Mouse (Mus musculus) spleen, adult 2 months (tissue): ENCODE measurements around the gene Cdca7. TPM values are rescaled to one million over a fixed set of nuclear protein-coding genes. Genes with fewer than 3 reads are reported as not detected.

ENCODE experiments used
- DNase-seq, 2 experiments: peaks; one replicate each; pipeline versions ENCODE4 v3.0.0 to v3.0.0-alpha.2; 2012 to 2021; ENCODE audit warnings: low spot score in 2 of 2, low read depth in 1 of 2
- H3K27ac ChIP-seq: fragments of 200-500 bp; 2 replicates; pipeline ENCODE4 v1.5.1; 2012; ENCODE audit warnings: low read length, inconsistent platforms; ENCODE audit not compliant: insufficient read depth
- H3K27me3 ChIP-seq: fragments of 200-500 bp; 2 replicates; pipeline ENCODE4 v1.6.1; 2012; ENCODE audit warnings: mild to moderate bottlenecking, moderate library complexity, low read length, inconsistent platforms; ENCODE audit not compliant: control insufficient read depth, insufficient read depth
- H3K36me3 ChIP-seq: fragments of 200-500 bp; 2 replicates; pipeline ENCODE4 v1.6.1; 2012; ENCODE audit warnings: mild to moderate bottlenecking, low read length, inconsistent platforms; ENCODE audit not compliant: control insufficient read depth, insufficient read depth
- H3K4me1 ChIP-seq: fragments of 200-500 bp; 2 replicates; pipeline ENCODE4 v1.6.1; 2011; ENCODE audit warnings: inconsistent platforms; ENCODE audit not compliant: control insufficient read depth, insufficient read depth, insufficient read length
- H3K4me3 ChIP-seq: fragments of 200-500 bp; 2 replicates; pipeline ENCODE4 v1.5.1; 2011; ENCODE audit warnings: mild to moderate bottlenecking, inconsistent platforms; ENCODE audit not compliant: insufficient read depth, insufficient read length; ENCODE audit errors: extremely low read depth
- CTCF ChIP-seq: fragments of 200-500 bp; IDR thresholded peaks from 2 replicates; pipeline ENCODE4 v1.5.1; 2011; ENCODE audit warnings: mild to moderate bottlenecking, inconsistent platforms; ENCODE audit not compliant: insufficient read depth, insufficient read length, insufficient replicate concordance; ENCODE audit errors: extremely low read depth
- POLR2A ChIP-seq: fragments of 200-500 bp; IDR thresholded peaks from 2 replicates; pipeline ENCODE4 v1.6.1; 2011; ENCODE audit warnings: low read depth, low read length, inconsistent platforms
- WGBS: fragments of 180-500 bp; shearing (Covaris S2); methylation state at CpG from one replicate; pipeline ENCODE4 v1.1.7; 2018; 5-methylcytosine and 5-hydroxymethylcytosine counted together
- polyA plus RNA-seq: library from polyadenylated mRNA; depleted of rRNA; stranded (reverse); fragments of >200 nt; gene quantifications from 2 replicates; pipeline ENCODE4 v1.2.3, GENCODE M21; 2012

Gene Cdca7
- polyA plus RNA-seq, 1 experiment, result 13.7 TPM

GRCm38 (mm10) chr2:72507855-72508635 is 32.1 kb downstream of the Cdca7 start:
- Histone ChIP-seq H3K27ac (no peak overlapping the region), H3K27me3 (no peaks in the 10 kb centered on the region), H3K4me1 (no peaks in the 10 kb centered on the region), H3K36me3 (no peaks in the 10 kb centered on the region), H3K4me3 (no peak overlapping the region)
- no peak for DNase-seq
- WGBS, result 71% methylated on average over 18 of the region's 18 CpGs
- no peak for TF ChIP-seq POLR2A
- no peak for TF ChIP-seq CTCF

GRCm38 (mm10) chr2:72508891-72509290 is 32.9 kb downstream of the Cdca7 start:
- DNase-seq, result no peak
- H3K36me3 ChIP-seq, result no peaks in the 10 kb centered on the region
- TF ChIP-seq POLR2A (no peak), CTCF (no peak)
- no peak overlapping the region for H3K4me3 ChIP-seq
- H3K27ac ChIP-seq, result no peak overlapping the region
- no peaks in the 10 kb centered on the region for H3K27me3 ChIP-seq
- H3K4me1 ChIP-seq, result no peaks in the 10 kb centered on the region
- 83% methylated on average over 8 of the region's 8 CpGs for WGBS

DNA sequence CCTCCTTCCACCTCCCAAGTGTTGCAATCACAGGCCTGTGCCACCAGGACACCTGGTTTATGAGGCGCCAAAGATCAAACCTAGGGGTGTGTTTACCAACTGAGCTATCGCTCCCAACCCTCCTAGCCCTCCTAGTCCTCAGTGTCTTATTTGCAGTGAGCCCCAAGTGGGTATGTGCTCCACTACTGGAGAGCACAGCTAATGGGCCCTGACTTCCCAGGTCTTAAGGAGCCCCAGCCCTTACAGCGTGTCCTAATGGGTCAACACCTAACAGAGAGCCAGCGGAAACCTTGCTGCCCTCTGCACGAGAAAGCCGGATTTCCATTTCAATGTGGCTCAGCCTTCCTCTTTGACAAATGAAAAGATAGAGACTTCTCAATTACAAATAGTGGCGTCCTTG is 39.6 kb downstream of the Cdca7 start:
- H3K36me3 ChIP-seq, result no peaks in the 10 kb centered on the region
- DNase-seq, result no peak
- TF ChIP-seq POLR2A, result no peak
- no peak for TF ChIP-seq CTCF

DNA sequence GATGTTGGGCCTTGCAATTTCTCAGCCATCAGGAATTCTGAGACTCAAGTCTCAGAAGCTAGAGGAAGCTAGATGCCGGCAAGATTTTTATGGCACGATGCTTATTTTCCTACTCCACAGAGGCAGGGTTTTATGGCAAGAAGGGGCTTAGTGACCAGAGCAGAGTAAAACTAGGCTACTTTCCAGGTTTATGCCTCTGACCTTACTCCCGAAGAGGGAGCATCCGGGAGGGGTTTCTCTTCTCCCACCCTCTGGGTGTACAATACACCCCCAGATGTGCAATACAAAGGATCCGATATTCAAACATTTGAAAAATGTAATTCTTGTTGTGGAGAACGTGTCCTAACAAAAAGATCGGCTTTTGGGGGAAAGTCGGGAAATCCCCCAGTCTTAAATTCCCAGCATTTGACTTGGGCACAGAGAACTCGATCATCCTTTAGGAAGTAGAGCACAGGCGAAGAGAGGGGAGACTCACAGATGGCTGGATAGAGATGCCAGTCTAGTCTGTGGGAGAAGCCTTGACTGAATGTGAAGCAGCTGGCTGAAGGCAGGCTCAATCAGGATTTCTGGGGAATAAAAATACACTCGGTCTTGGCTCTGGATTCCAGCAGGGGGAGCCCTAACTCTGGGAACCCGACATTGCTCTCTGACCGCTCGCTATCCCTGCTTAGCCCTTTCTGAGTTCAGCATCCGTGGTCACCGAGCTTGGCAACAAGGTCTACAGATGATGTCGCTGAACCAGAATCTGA is 40.2 kb downstream of the Cdca7 start:
- no peak overlapping the region for H3K27ac ChIP-seq
- H3K36me3 ChIP-seq, result no peaks in the 10 kb centered on the region
- H3K4me1 ChIP-seq, result no peaks in the 10 kb centered on the region
- no peak for TF ChIP-seq POLR2A
- TF ChIP-seq CTCF, result peak; percentile 33; the same call in 1 of the 2 replicates
- WGBS, result 28% methylated on average over 17 of the region's 17 CpGs
- no peak overlapping the region for H3K4me3 ChIP-seq
- peaks cover 2% of the 10 kb centered on the region; the same call in 1 of the 2 replicates for H3K27me3 ChIP-seq
- DNase-seq, result peak in 1 of 2 experiments; percentile 22

More for the DNA sequence above, 39.6 kb downstream of the Cdca7 start:
- WGBS, result 54% methylated on average over 7 of the region's 7 CpGs
- Histone ChIP-seq H3K4me3 (no peak overlapping the region), H3K27ac (no peak overlapping the region), H3K4me1 (no peaks in the 10 kb centered on the region), H3K27me3 (peaks cover 2% of the 10 kb centered on the region; the same call in 1 of the 2 replicates)

DNA sequence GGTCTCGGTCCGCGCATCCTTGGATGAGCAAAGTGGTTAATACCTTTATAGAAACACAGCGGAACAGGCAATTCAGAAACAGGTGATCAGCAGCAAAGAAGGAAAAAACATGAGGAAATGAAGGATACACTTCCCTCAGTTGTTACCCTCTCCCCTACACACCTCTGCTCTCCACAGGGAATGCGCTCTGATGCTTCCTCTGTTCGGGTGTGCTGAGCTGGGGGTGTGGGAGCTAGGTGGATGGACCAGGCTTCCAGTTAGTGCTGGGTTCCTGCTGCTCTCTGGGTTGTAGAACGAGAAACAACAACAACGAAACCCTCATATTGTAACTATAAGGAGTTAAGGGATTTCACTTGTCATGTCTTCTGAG is 40.7 kb downstream of the Cdca7 start:
- TF ChIP-seq CTCF, result no peak
- TF ChIP-seq POLR2A, result no peak
- Histone ChIP-seq H3K27me3 (peaks cover 2% of the 10 kb centered on the region; the same call in 1 of the 2 replicates), H3K4me1 (no peaks in the 10 kb centered on the region), H3K27ac (no peak overlapping the region), H3K36me3 (no peaks in the 10 kb centered on the region), H3K4me3 (no peak overlapping the region)
- WGBS, result 37% methylated on average over 8 of the region's 8 CpGs
- DNase-seq, result no peak

DNA sequence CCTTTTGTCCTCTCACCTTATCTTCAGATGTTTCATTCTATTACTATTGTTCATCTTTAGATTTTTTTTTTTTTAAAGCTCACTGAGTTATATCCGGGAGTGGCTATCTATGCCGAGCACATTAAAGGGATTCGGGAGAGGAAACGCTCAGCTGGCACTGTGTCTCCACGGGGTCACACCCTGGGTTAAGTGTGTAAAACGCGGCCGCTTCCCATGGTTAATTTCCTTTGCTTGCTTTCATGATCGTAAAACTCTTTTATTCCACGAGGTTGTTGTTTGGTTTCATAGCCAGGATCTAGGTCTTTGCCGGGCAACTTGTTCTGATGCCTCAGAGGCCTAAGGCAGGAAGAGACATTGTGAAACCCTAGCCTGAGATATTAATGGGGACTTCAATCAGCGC is 48.1 kb downstream of the Cdca7 start:
- Histone ChIP-seq H3K4me1 (no peaks in the 10 kb centered on the region), H3K36me3 (no peaks in the 10 kb centered on the region), H3K27me3 (no peaks in the 10 kb centered on the region; the same call in 1 of the 2 replicates), H3K27ac (no peak overlapping the region), H3K4me3 (no peak overlapping the region)
- WGBS, result 78% methylated on average over 12 of the region's 12 CpGs
- DNase-seq, result no peak
- TF ChIP-seq CTCF, result no peak
- TF ChIP-seq POLR2A, result no peak
